Mouse (Mus musculus) ES-E14 (cell line): Measurements from ENCODE around the gene Tshz2.

Source experiments
- CHD2 ChIP-seq: IDR thresholded peaks from 2 replicates; pipeline ENCODE4 v1.6.1; 2014; ENCODE audit warnings: mild to moderate bottlenecking, low read depth, low read length, inconsistent platforms
- HCFC1 ChIP-seq: IDR thresholded peaks from 2 replicates; pipeline ENCODE4 v1.6.1; 2012; ENCODE audit warnings: low read length, inconsistent platforms, borderline replicate concordance; ENCODE audit not compliant: insufficient read depth
- ZC3H11A ChIP-seq: IDR thresholded peaks from 2 replicates; pipeline ENCODE4 v1.6.1; 2012; ENCODE audit warnings: low read depth, mild to moderate bottlenecking, inconsistent platforms, low read length, borderline replicate concordance
- ZNF384 ChIP-seq: IDR thresholded peaks from 2 replicates; pipeline ENCODE4 v1.6.1; 2012; ENCODE audit warnings: low read depth, low read length, inconsistent platforms

GRCm38 (mm10) chr2:169870503-169870902 lies 237.7 kb downstream of the Tshz2 start:
- TF ChIP-seq CHD2 (no peak), HCFC1 (no peak), ZNF384 (no peak), ZC3H11A (no peak)
